In genomic region chr13:42401513-42401912, GRCm38 (mm10) we compare ENCODE assay signal across 21 mouse cellular contexts.
DNase-seq lines count a peak whose midpoint lies in the region; ATAC-seq and TF ChIP-seq lines count a peak whose summit lies in the region.
"Had no signal": no experiment of that assay in that cellular context is flagged by ENCODE, and none has a peak within 500 bp of the region (broad histone marks: within the 10 kb centered on the region; RNA-seq: fewer than 3 reads in every experiment).

No protein-coding gene starts in this region.

- peak; percentile 60; the same call in 1 of the 2 replicates for ATAC-seq in forebrain, embryonic 12.5 days (ENCODE audit: low FRiP score)
- ATAC-seq in forebrain, postnatal 0 days = no peak; the same call in 1 of the 2 replicates
- ATAC-seq in hindbrain, postnatal 0 days = no peak
- ATAC-seq in midbrain, postnatal 0 days (ENCODE audit: low FRiP score) = no peak
- ATAC-seq: activated CD4-positive, CD25-positive, alpha-beta regulatory T cell, adult 4 months; intestine, embryonic 16.5 days; Patski had no signal

- H3K27me3 ChIP-seq in forebrain, embryonic 12.5 days = no peaks in the 10 kb centered on the region
- no peaks in the 10 kb centered on the region for H3K27me3 ChIP-seq in forebrain, postnatal 0 days (ENCODE audit: insufficient read depth, low read length)
- no peaks in the 10 kb centered on the region for H3K27me3 ChIP-seq in hindbrain, postnatal 0 days (ENCODE audit: insufficient read depth, low read length)
- H3K27me3 ChIP-seq in midbrain, postnatal 0 days (ENCODE audit: insufficient read depth, low read length) = no peaks in the 10 kb centered on the region
- H3K27me3 ChIP-seq: embryonic facial prominence, embryonic 13.5 days; heart, embryonic 13.5 days; limb, embryonic 12.5 days; liver, embryonic 13.5 days; neural tube, embryonic 15.5 days; Patski had no signal

- DNase-seq in forebrain, postnatal 0 days = no peak
- DNase-seq in brain, embryonic 14.5 days (ENCODE audit: low read depth) = peak; percentile 78
- peak; percentile 26 for DNase-seq in hindbrain, postnatal 0 days (ENCODE audit: low spot score)
- peak; percentile 25 for DNase-seq in midbrain, postnatal 0 days (ENCODE audit: low spot score)
- no peak for DNase-seq in layer of hippocampus, adult 9-10 months (ENCODE audit: low spot score)
- no peak for DNase-seq in thymus, postnatal 14 days
- DNase-seq: adrenal gland, postnatal 25 days; B cell, adult 2 months; cerebellum, adult 9-11 months; gastrocnemius, adult 2 months; heart, postnatal 36 days; liver, embryonic 13.5 days; thymus, postnatal 4 days had no signal

- no peak overlapping the region for H3K9ac ChIP-seq in forebrain, embryonic 12.5 days
- no peak overlapping the region for H3K9ac ChIP-seq in forebrain, postnatal 0 days
- no peak overlapping the region for H3K9ac ChIP-seq in hindbrain, postnatal 0 days (replicated peaks; ENCODE audit: low read length)
- no peak overlapping the region for H3K9ac ChIP-seq in midbrain, postnatal 0 days (replicated peaks; ENCODE audit: low read length, poor library complexity, severe bottlenecking)
- H3K9ac ChIP-seq: embryonic facial prominence, embryonic 13.5 days; heart, embryonic 13.5 days; limb, embryonic 12.5 days; liver, embryonic 13.5 days; neural tube, embryonic 15.5 days had no signal

- TF ChIP-seq POLR2A in brain, embryonic 14.5 days (IDR thresholded peaks at IDR 0.05; ENCODE audit: borderline replicate concordance, extremely low read depth, insufficient read depth, insufficient read length, poor library complexity, severe bottlenecking) = no peak

- 18% methylated on average over 2 of the region's 2 CpGs for WGBS in forebrain, embryonic 12.5 days
- 14% methylated on average over 2 of the region's 2 CpGs for WGBS in forebrain, postnatal 0 days
- WGBS in hindbrain, postnatal 0 days = 26% methylated on average over 2 of the region's 2 CpGs
- WGBS in midbrain, postnatal 0 days = 20% methylated on average over 2 of the region's 2 CpGs

- H3K4me3 ChIP-seq in forebrain, embryonic 12.5 days (replicated peaks) = no peak overlapping the region
- no peak overlapping the region for H3K4me3 ChIP-seq in forebrain, postnatal 0 days (ENCODE audit: low read depth, low read length)
- no peak overlapping the region for H3K4me3 ChIP-seq in hindbrain, postnatal 0 days (ENCODE audit: low read length)
- no peak overlapping the region for H3K4me3 ChIP-seq in midbrain, postnatal 0 days (ENCODE audit: low read depth, low read length)
- H3K4me3 ChIP-seq: embryonic facial prominence, embryonic 13.5 days; gastrocnemius, adult 2 months; heart, embryonic 13.5 days; limb, embryonic 12.5 days; liver, embryonic 13.5 days; neural tube, embryonic 15.5 days had no signal

- no peak overlapping the region for H3K4me2 ChIP-seq in forebrain, embryonic 12.5 days
- H3K4me2 ChIP-seq in forebrain, postnatal 0 days (ENCODE audit: low read depth) = no peak overlapping the region
- H3K4me2 ChIP-seq in hindbrain, postnatal 0 days (ENCODE audit: low read depth, low read length) = no peak overlapping the region
- no peak overlapping the region for H3K4me2 ChIP-seq in midbrain, postnatal 0 days (ENCODE audit: low read depth, low read length, poor library complexity, severe bottlenecking)
- H3K4me2 ChIP-seq: embryonic facial prominence, embryonic 13.5 days; heart, embryonic 13.5 days; limb, embryonic 12.5 days; liver, embryonic 13.5 days; neural tube, embryonic 15.5 days had no signal

- peaks cover 15% of the 10 kb centered on the region for H3K4me1 ChIP-seq in forebrain, embryonic 12.5 days
- no peaks in the 10 kb centered on the region for H3K4me1 ChIP-seq in forebrain, postnatal 0 days (ENCODE audit: insufficient read depth)
- H3K4me1 ChIP-seq in hindbrain, postnatal 0 days (ENCODE audit: insufficient read depth, low read length) = no peaks in the 10 kb centered on the region
- no peaks in the 10 kb centered on the region for H3K4me1 ChIP-seq in midbrain, postnatal 0 days (ENCODE audit: insufficient read depth, low read length)
- H3K4me1 ChIP-seq: embryonic facial prominence, embryonic 13.5 days; heart, embryonic 13.5 days; limb, embryonic 12.5 days; liver, embryonic 13.5 days; neural tube, embryonic 15.5 days had no signal

- no peaks in the 10 kb centered on the region for H3K36me3 ChIP-seq in forebrain, embryonic 12.5 days (replicated peaks)
- no peaks in the 10 kb centered on the region for H3K36me3 ChIP-seq in forebrain, postnatal 0 days (ENCODE audit: insufficient read depth)
- no peaks in the 10 kb centered on the region for H3K36me3 ChIP-seq in hindbrain, postnatal 0 days (ENCODE audit: insufficient read depth, low read length)
- H3K36me3 ChIP-seq in midbrain, postnatal 0 days (ENCODE audit: insufficient read depth, low read length) = no peaks in the 10 kb centered on the region
- H3K36me3 ChIP-seq: embryonic facial prominence, embryonic 13.5 days; heart, embryonic 13.5 days; limb, embryonic 12.5 days; liver, embryonic 13.5 days; neural tube, embryonic 15.5 days had no signal

- 0 out of 2 replicates have a peak overlapping the region, but pooled peaks have one; percentile 50 for H3K27ac ChIP-seq in forebrain, embryonic 12.5 days
- no peak overlapping the region for H3K27ac ChIP-seq in forebrain, postnatal 0 days (ENCODE audit: low read depth, low read length)
- no peak overlapping the region for H3K27ac ChIP-seq in hindbrain, postnatal 0 days
- peak overlapping the region; percentile 43; the same call in 1 of the 2 replicates for H3K27ac ChIP-seq in midbrain, postnatal 0 days (ENCODE audit: low read depth, low read length)
- H3K27ac ChIP-seq: embryonic facial prominence, embryonic 13.5 days; gastrocnemius, adult 2 months; heart, embryonic 13.5 days; limb, embryonic 12.5 days; liver, embryonic 13.5 days; neural tube, embryonic 15.5 days had no signal

- no peak for TF ChIP-seq CTCF in forebrain, postnatal 0 days (IDR thresholded peaks at IDR 0.05; ENCODE audit: low read depth)
- no peak for TF ChIP-seq CTCF in brain, embryonic 14.5 days (IDR thresholded peaks at IDR 0.05; ENCODE audit: borderline replicate concordance, extremely low read depth, insufficient read depth, insufficient read length)
- no peak for TF ChIP-seq CTCF in hindbrain, postnatal 0 days (IDR thresholded peaks at IDR 0.05; ENCODE audit: low read depth)
- no peak for TF ChIP-seq CTCF in midbrain, postnatal 0 days (IDR thresholded peaks at IDR 0.05)

- H3K9me3 ChIP-seq in forebrain, embryonic 12.5 days = no peaks in the 10 kb centered on the region
- no peaks in the 10 kb centered on the region for H3K9me3 ChIP-seq in forebrain, postnatal 0 days (ENCODE audit: low read length)
- H3K9me3 ChIP-seq in hindbrain, postnatal 0 days (ENCODE audit: low read length) = no peaks in the 10 kb centered on the region
- H3K9me3 ChIP-seq in midbrain, postnatal 0 days (ENCODE audit: low read length) = no peaks in the 10 kb centered on the region
- H3K9me3 ChIP-seq: embryonic facial prominence, embryonic 13.5 days; heart, embryonic 13.5 days; limb, embryonic 12.5 days; liver, embryonic 13.5 days; neural tube, embryonic 15.5 days had no signal

Comparison
In these comparisons a context has a peak if more than half of its experiments do, and no peak if none do; other contexts are left out.
1. H3K27ac ChIP-seq: peak in forebrain, embryonic 12.5 days (single experiment) and midbrain, postnatal 0 days (single experiment); none in forebrain, postnatal 0 days (single experiment) and hindbrain, postnatal 0 days (single experiment).
2. DNase-seq: peak in brain, embryonic 14.5 days (single experiment), hindbrain, postnatal 0 days (single experiment) and midbrain, postnatal 0 days (single experiment); none in forebrain, postnatal 0 days (single experiment), layer of hippocampus, adult 9-10 months (single experiment) and thymus, postnatal 14 days (single experiment).